Mouse (Mus musculus) forebrain, embryonic 16.5 days (tissue): ENCODE measurements around the gene Stat2. TPM values are rescaled to one million over a fixed set of nuclear protein-coding genes. Genes with fewer than 3 reads are reported as not detected.

ENCODE experiments used
- ATAC-seq: fragments of 200-750 bp; cut with Nextera tagmentation; 2 replicates; pipeline ENCODE4 v1.8.0; 2017; ENCODE audit warnings: mild to moderate bottlenecking, moderate library complexity
- H3K27ac ChIP-seq: fragments of 300-500 bp; sonication (generic); 2 replicates; pipeline ENCODE4 v1.5.1; 2014; ENCODE audit warnings: low read length, control low read depth
- H3K27me3 ChIP-seq: fragments of 300-500 bp; sonication (generic); replicated peaks from 2 replicates; pipeline ENCODE4 v1.6.1; 2014; ENCODE audit warnings: low read length; ENCODE audit not compliant: control insufficient read depth, insufficient read depth
- H3K36me3 ChIP-seq: fragments of 300-500 bp; sonication (generic); 2 replicates; pipeline ENCODE4 v1.6.1; 2014; ENCODE audit not compliant: control insufficient read depth, insufficient read depth
- H3K4me1 ChIP-seq: fragments of 300-500 bp; sonication (generic); replicated peaks from 2 replicates; pipeline ENCODE4 v1.6.1; 2014; ENCODE audit warnings: low read length; ENCODE audit not compliant: control insufficient read depth, insufficient read depth
- H3K4me2 ChIP-seq: fragments of 300-500 bp; sonication (generic); 2 replicates; pipeline ENCODE4 v1.6.1; 2014; ENCODE audit warnings: mild to moderate bottlenecking, low read length, control low read depth
- H3K4me3 ChIP-seq: fragments of 300-500 bp; sonication (generic); replicated peaks from 2 replicates; pipeline ENCODE4 v1.5.1; 2014; ENCODE audit warnings: mild to moderate bottlenecking, low read length, control low read depth
- H3K9ac ChIP-seq: fragments of 300-500 bp; sonication (generic); replicated peaks from 2 replicates; pipeline ENCODE4 v1.6.1; 2014; ENCODE audit warnings: low read depth, low read length, control low read depth
- H3K9me3 ChIP-seq: fragments of 300-500 bp; sonication (generic); 2 replicates; pipeline ENCODE4 v1.6.1; 2016; ENCODE audit warnings: low read length; ENCODE audit not compliant: control insufficient read depth
- WGBS: fragments of 180-500 bp; shearing (Covaris S2); extraction: QIAGEN DNeasy Blood & Tissue Kit; methylation state at CpG from one replicate; pipeline ENCODE4 v1.1.7; 2014; 5-methylcytosine and 5-hydroxymethylcytosine counted together
- polyA plus RNA-seq: library from polyadenylated mRNA; unstranded; fragments of >200 nt; fragmentation: Nextera tagmentation; extraction: Ambion mirVana; gene quantifications from 2 replicates; pipeline ENCODE4 v1.2.1, GENCODE M21; 2015

The Stat2 gene
- 18.7 and 23.3 TPM in 2 replicates for polyA plus RNA-seq

GRCm38 (mm10) chr10:128270287-128270841 is at the start of gene Stat2:
Stat2 (plus strand) TSS chr10:128270559.
- H3K9ac ChIP-seq, result peak within 1 kb of the TSS; percentile 77
- H3K4me1 ChIP-seq, result 0 out of 2 replicates have a peak, but pooled peaks cover 4% of the 10 kb centered on the region
- H3K36me3 ChIP-seq, result no peaks in the 10 kb centered on the region
- H3K9me3 ChIP-seq, result no peaks in the 10 kb centered on the region
- H3K27me3 ChIP-seq, result no peaks in the 10 kb centered on the region
- H3K4me2 ChIP-seq, result peak within 1 kb of the TSS; percentile 70
- peak within 1 kb of the TSS; percentile 48 for H3K27ac ChIP-seq
- H3K4me3 ChIP-seq, result peak within 1 kb of the TSS; percentile 80
- WGBS, result under 1% methylated on average over 43 of the region's 43 CpGs
- ATAC-seq, result peak; percentile 100

- Histone ChIP-seq H3K9ac (no peak overlapping the region), H3K27ac (no peak overlapping the region), H3K4me3 (no peak overlapping the region), H3K9me3 (no peaks in the 10 kb centered on the region), H3K36me3 (no peaks in the 10 kb centered on the region), H3K4me1 (no peaks in the 10 kb centered on the region), H3K27me3 (no peaks in the 10 kb centered on the region), H3K4me2 (no peak overlapping the region)
- ATAC-seq, result no peak
- 70% methylated on average over 16 of the region's 16 CpGs for WGBS
These were observed 48.6 kb upstream of the Stat2 start for GRCm38 (mm10) chr10:128221533-128222286.

GRCm38 (mm10) chr10:128225064-128225463 is 45.3 kb upstream of the Stat2 start:
- H3K4me1 ChIP-seq, result no peaks in the 10 kb centered on the region
- H3K27ac ChIP-seq, result no peak overlapping the region
- no peak for ATAC-seq
- WGBS, result 33% methylated on average over 5 of the region's 5 CpGs
- no peaks in the 10 kb centered on the region for H3K9me3 ChIP-seq
- no peak overlapping the region for H3K9ac ChIP-seq
- no peak overlapping the region for H3K4me2 ChIP-seq
- H3K36me3 ChIP-seq, result no peaks in the 10 kb centered on the region
- H3K27me3 ChIP-seq, result no peaks in the 10 kb centered on the region
- no peak overlapping the region for H3K4me3 ChIP-seq

- Histone ChIP-seq H3K9me3 (no peaks in the 10 kb centered on the region), H3K27me3 (no peaks in the 10 kb centered on the region), H3K4me1 (no peaks in the 10 kb centered on the region), H3K4me3 (no peak within 1 kb of the TSS), H3K9ac (no peak within 1 kb of the TSS), H3K36me3 (no peaks in the 10 kb centered on the region), H3K27ac (no peak within 1 kb of the TSS), H3K4me2 (no peak within 1 kb of the TSS)
- WGBS, result 18% methylated on average over 4 of the region's 4 CpGs
- no peak for ATAC-seq
These were observed 44.8 kb upstream of the Stat2 start, which contains the start of gene Mip for GRCm38 (mm10) chr10:128225538-128225937. Mip (plus strand) TSS chr10:128225838.

- Histone ChIP-seq H3K9me3 (no peaks in the 10 kb centered on the region), H3K27ac (no peak overlapping the region), H3K27me3 (no peaks in the 10 kb centered on the region), H3K36me3 (no peaks in the 10 kb centered on the region), H3K4me3 (no peak overlapping the region), H3K4me2 (no peak overlapping the region), H3K4me1 (peaks cover 4% of the 10 kb centered on the region; the same call in 1 of the 2 replicates), H3K9ac (no peak overlapping the region)
- ATAC-seq, result no peak
- 71% methylated on average over 9 of the region's 9 CpGs for WGBS
These were observed 42.8 kb upstream of the Stat2 start for GRCm38 (mm10) chr10:128227592-128227991.

- WGBS, result 92% methylated on average over 8 of the region's 8 CpGs
- no peaks in the 10 kb centered on the region for H3K9me3 ChIP-seq
- no peak overlapping the region for H3K27ac ChIP-seq
- no peak overlapping the region for H3K4me3 ChIP-seq
- H3K4me1 ChIP-seq, result peaks cover 7% of the 10 kb centered on the region
- H3K9ac ChIP-seq, result no peak overlapping the region
- no peak overlapping the region for H3K4me2 ChIP-seq
- no peaks in the 10 kb centered on the region for H3K36me3 ChIP-seq
- H3K27me3 ChIP-seq, result no peaks in the 10 kb centered on the region
- ATAC-seq, result no peak
These were observed 42.4 kb upstream of the Stat2 start for GRCm38 (mm10) chr10:128228009-128228408.

GRCm38 (mm10) chr10:128230582-128230981 is 39.8 kb upstream of the Stat2 start:
- no peaks in the 10 kb centered on the region for H3K27me3 ChIP-seq
- H3K9me3 ChIP-seq, result no peaks in the 10 kb centered on the region

GRCm38 (mm10) chr10:128231146-128231545 is 39.2 kb upstream of the Stat2 start:
- Histone ChIP-seq H3K9ac (no peak overlapping the region), H3K27me3 (no peaks in the 10 kb centered on the region), H3K9me3 (no peaks in the 10 kb centered on the region), H3K27ac (no peak overlapping the region), H3K4me1 (peaks cover 7% of the 10 kb centered on the region), H3K36me3 (no peaks in the 10 kb centered on the region), H3K4me2 (peak overlapping the region; percentile 65), H3K4me3 (peak overlapping the region; percentile 79)
- WGBS, result 13% methylated on average over 5 of the region's 5 CpGs
- no peak for ATAC-seq

More at GRCm38 (mm10) chr10:128230582-128230981, 39.8 kb upstream of the Stat2 start:
- Histone ChIP-seq H3K36me3 (no peaks in the 10 kb centered on the region), H3K4me2 (no peak overlapping the region), H3K27ac (no peak overlapping the region), H3K4me3 (no peak overlapping the region), H3K9ac (no peak overlapping the region), H3K4me1 (peaks cover 7% of the 10 kb centered on the region)
- ATAC-seq, result no peak
- WGBS, result 79% methylated on average over 12 of the region's 12 CpGs

- under 1% methylated on average over 58 of the region's 58 CpGs for WGBS
- Histone ChIP-seq H3K27ac (peak within 1 kb of the TSS; percentile 94), H3K4me3 (peak within 1 kb of the TSS; percentile 79), H3K9me3 (no peaks in the 10 kb centered on the region), H3K9ac (peak within 1 kb of the TSS; percentile 80), H3K36me3 (no peaks in the 10 kb centered on the region), H3K27me3 (no peaks in the 10 kb centered on the region), H3K4me1 (peaks cover 7% of the 10 kb centered on the region), H3K4me2 (peak within 1 kb of the TSS; percentile 65)
- peak; percentile 91 for ATAC-seq
These were observed 38.5 kb upstream of the Stat2 start, which contains the start of gene Timeless for GRCm38 (mm10) chr10:128231697-128232419. Timeless (plus strand) TSS chr10:128232065.
